ENCODE assay signal across 8 mouse cellular contexts in genomic region chr16:29945376-29945890, GRCm38 (mm10).
A peak's percentile ranks its signal among the peaks of the same experiment; 100 is the strongest.
DNase-seq lines count a peak whose midpoint lies in the region; ATAC-seq and TF ChIP-seq lines count a peak whose summit lies in the region.

No protein-coding gene starts in this region.

- H3K9ac ChIP-seq in forebrain, embryonic 14.5 days (ENCODE audit: low read length), result peak overlapping the region; percentile 61
- peak overlapping the region; percentile 45 for H3K9ac ChIP-seq in hindbrain, embryonic 14.5 days
- peak overlapping the region; percentile 55 for H3K9ac ChIP-seq in liver, embryonic 13.5 days

- no peaks in the 10 kb centered on the region for H3K36me3 ChIP-seq in forebrain, embryonic 14.5 days (ENCODE audit: control insufficient read depth, insufficient read depth, low read length)
- H3K36me3 ChIP-seq in hindbrain, embryonic 14.5 days (replicated peaks; ENCODE audit: control insufficient read depth, insufficient read depth), result no peaks in the 10 kb centered on the region
- H3K36me3 ChIP-seq in liver, embryonic 13.5 days, result no peaks in the 10 kb centered on the region
- H3K36me3 ChIP-seq in myocyte (ENCODE audit: control insufficient read depth, insufficient read depth), result no peaks in the 10 kb centered on the region

- no peaks in the 10 kb centered on the region for H3K9me3 ChIP-seq in forebrain, embryonic 14.5 days (replicated peaks; ENCODE audit: control insufficient read depth, low read length)
- H3K9me3 ChIP-seq in hindbrain, embryonic 14.5 days (ENCODE audit: control insufficient read depth, low read length), result no peaks in the 10 kb centered on the region
- no peaks in the 10 kb centered on the region for H3K9me3 ChIP-seq in liver, embryonic 13.5 days (replicated peaks)

- H3K4me2 ChIP-seq in forebrain, embryonic 14.5 days (ENCODE audit: low read length), result peak overlapping the region; percentile 88
- H3K4me2 ChIP-seq in hindbrain, embryonic 14.5 days (replicated peaks), result peak overlapping the region; percentile 78
- peak overlapping the region; percentile 71 for H3K4me2 ChIP-seq in liver, embryonic 13.5 days
- H3K4me2 ChIP-seq in myocyte (ENCODE audit: low read depth), result peak overlapping the region; percentile 95

- peak overlapping the region; percentile 55; the same call in 1 of the 2 replicates for H3K27ac ChIP-seq in forebrain, embryonic 14.5 days (ENCODE audit: low read depth, low read length)
- H3K27ac ChIP-seq in hindbrain, embryonic 14.5 days, result no peak overlapping the region
- peak overlapping the region; percentile 59 for H3K27ac ChIP-seq in liver, embryonic 13.5 days

- H3ac ChIP-seq in myocyte (ENCODE audit: control insufficient read depth, insufficient read length), result no peak overlapping the region

- peak; percentile 42 to 47 for DNase-seq in urinary bladder, postnatal 36 days (ENCODE audit: low spot score in 2 of 2)
- no peak for DNase-seq in urinary bladder, postnatal 25 days (ENCODE audit: low spot score)
- DNase-seq in forebrain, embryonic 14.5 days (ENCODE audit: low spot score), result no peak
- no peak for DNase-seq in hindbrain, embryonic 14.5 days (ENCODE audit: low spot score)
- DNase-seq in liver, embryonic 13.5 days, result no peak
- no peak for DNase-seq in layer of hippocampus, adult 11-12 months (ENCODE audit: low spot score)
- no peak for DNase-seq in right cerebral cortex, postnatal 36 days (ENCODE audit: low spot score in 2 of 2)

- WGBS in forebrain, embryonic 14.5 days, result 12% methylated on average over 9 of the region's 9 CpGs
- 21% methylated on average over 9 of the region's 9 CpGs for WGBS in hindbrain, embryonic 14.5 days
- 2% methylated on average over 9 of the region's 9 CpGs for WGBS in liver, embryonic 13.5 days (ENCODE audit: insufficient replicate concordance)

- no peaks in the 10 kb centered on the region for H3K27me3 ChIP-seq in forebrain, embryonic 14.5 days (replicated peaks; ENCODE audit: control insufficient read depth, insufficient read depth, low read length)
- H3K27me3 ChIP-seq in hindbrain, embryonic 14.5 days (ENCODE audit: control insufficient read depth, insufficient read depth, low read length), result peaks cover 7% of the 10 kb centered on the region; the same call in 1 of the 2 replicates
- peaks cover 19% of the 10 kb centered on the region; the same call in 1 of the 2 replicates for H3K27me3 ChIP-seq in liver, embryonic 13.5 days
- no peaks in the 10 kb centered on the region for H3K27me3 ChIP-seq in myocyte (ENCODE audit: control insufficient read depth, insufficient read depth, insufficient read length)

- TF ChIP-seq POLR2A in myocyte (IDR thresholded peaks at IDR 0.05; ENCODE audit: insufficient read length, low read depth), result no peak

- H3K4me3 ChIP-seq in forebrain, embryonic 14.5 days (ENCODE audit: low read depth, low read length), result peak overlapping the region; percentile 31
- H3K4me3 ChIP-seq in hindbrain, embryonic 14.5 days (replicated peaks; ENCODE audit: low read length), result peak overlapping the region; percentile 31
- H3K4me3 ChIP-seq in liver, embryonic 13.5 days (replicated peaks), result peak overlapping the region; percentile 48
- H3K4me3 ChIP-seq in myocyte, result peak overlapping the region; percentile 8

- peaks cover 7% of the 10 kb centered on the region for H3K4me1 ChIP-seq in forebrain, embryonic 14.5 days (ENCODE audit: control insufficient read depth, insufficient read depth, low read length)
- peaks cover 15% of the 10 kb centered on the region for H3K4me1 ChIP-seq in hindbrain, embryonic 14.5 days (replicated peaks; ENCODE audit: control insufficient read depth, insufficient read depth, low read length)
- H3K4me1 ChIP-seq in liver, embryonic 13.5 days (replicated peaks), result peaks cover 26% of the 10 kb centered on the region

- ATAC-seq in forebrain, embryonic 14.5 days, result 0 out of 2 replicates have a peak, but pooled peaks have one; percentile 21
- ATAC-seq in hindbrain, embryonic 14.5 days (ENCODE audit: low FRiP score), result no peak
- no peak for ATAC-seq in liver, embryonic 13.5 days (ENCODE audit: low read depth)

- H3K79me2 ChIP-seq in myocyte (ENCODE audit: control insufficient read depth, insufficient read depth), result no peaks in the 10 kb centered on the region

TF ChIP-seq in myocyte, 11 proteins besides CTCF, POLR2A, EP300 and RAD21:
- TF ChIP-seq POLR2AphosphoS2 (IDR thresholded peaks at IDR 0.05; ENCODE audit: insufficient read length, low read depth) (no peak), SRF (IDR thresholded peaks at IDR 0.05; ENCODE audit: control insufficient read depth, insufficient read length, low read depth) (no peak), USF1 (IDR thresholded peaks at IDR 0.05; ENCODE audit: low read depth) (no peak)

Comparison
In these comparisons a context has a peak if more than half of its experiments do, and no peak if none do; other contexts are left out.
1. DNase-seq: peak in urinary bladder, postnatal 36 days (2 of 2); none in urinary bladder, postnatal 25 days (single experiment), forebrain, embryonic 14.5 days (single experiment), hindbrain, embryonic 14.5 days (single experiment), liver, embryonic 13.5 days (single experiment), layer of hippocampus, adult 11-12 months (single experiment) and right cerebral cortex, postnatal 36 days (0 of 2).
2. Peak in every context shown above with its lines, with median percentiles within 50 percentile points of each other: H3K4me2 ChIP-seq, H3K4me3 ChIP-seq and H3K9ac ChIP-seq.